ENCODE assay signal across 8 mouse cellular contexts in genomic region chr14:62331457-62331856, GRCm38 (mm10). TPM values are rescaled to one million over a fixed set of nuclear protein-coding genes. Genes with fewer than 3 reads are reported as not detected.
DNase-seq lines count a peak whose midpoint lies in the region; ATAC-seq and TF ChIP-seq lines count a peak whose summit lies in the region.

No protein-coding gene starts in this region.

- WGBS in kidney, embryonic 14.5 days: 18% methylated on average over 6 of the region's 6 CpGs
- WGBS in hindbrain, embryonic 16.5 days: 14% methylated on average over 6 of the region's 6 CpGs

- H3K4me2 ChIP-seq in kidney, embryonic 14.5 days (replicated peaks; ENCODE audit: low read depth, low read length): peak overlapping the region; percentile 81
- peak overlapping the region; percentile 73 for H3K4me2 ChIP-seq in hindbrain, embryonic 16.5 days (ENCODE audit: low read length)
- peak overlapping the region; percentile 82 for H3K4me2 ChIP-seq in myocyte (ENCODE audit: low read depth)

- no peak for TF ChIP-seq POLR2A in myocyte (IDR thresholded peaks at IDR 0.05; ENCODE audit: insufficient read length, low read depth)

- H3K4me1 ChIP-seq in kidney, embryonic 14.5 days (ENCODE audit: control insufficient read depth, insufficient read depth, low read length): peaks cover 12% of the 10 kb centered on the region; the same call in 1 of the 2 replicates
- no peaks in the 10 kb centered on the region for H3K4me1 ChIP-seq in brown adipose tissue, adult 24 weeks (ENCODE audit: control insufficient read depth, insufficient read depth, insufficient read length, low read length)
- peaks cover 13% of the 10 kb centered on the region for H3K4me1 ChIP-seq in hindbrain, embryonic 16.5 days (ENCODE audit: control insufficient read depth, insufficient read depth, low read depth, low read length)

- peaks cover 10% of the 10 kb centered on the region for H3K79me2 ChIP-seq in myocyte (ENCODE audit: control insufficient read depth, insufficient read depth)

- H3K36me3 ChIP-seq in kidney, embryonic 14.5 days (ENCODE audit: control insufficient read depth, insufficient read depth, low read length): no peaks in the 10 kb centered on the region
- H3K36me3 ChIP-seq in hindbrain, embryonic 16.5 days (ENCODE audit: control insufficient read depth, insufficient read depth, low read length): no peaks in the 10 kb centered on the region
- H3K36me3 ChIP-seq in myocyte (ENCODE audit: control insufficient read depth, insufficient read depth): no peaks in the 10 kb centered on the region

- ATAC-seq in kidney, embryonic 14.5 days (ENCODE audit: low FRiP score, low TSS enrichment): no peak
- no peak for ATAC-seq in hindbrain, embryonic 16.5 days

- H3ac ChIP-seq in myocyte (ENCODE audit: control insufficient read depth, insufficient read length): peak overlapping the region; percentile 44

- peak overlapping the region; percentile 77 for H3K4me3 ChIP-seq in kidney, embryonic 14.5 days (ENCODE audit: low read length)
- H3K4me3 ChIP-seq in brown adipose tissue, adult 24 weeks (ENCODE audit: insufficient read depth, low read depth, low read length): peak overlapping the region; percentile 98
- peak overlapping the region; percentile 78 for H3K4me3 ChIP-seq in hindbrain, embryonic 16.5 days (ENCODE audit: low read length)
- peak overlapping the region; percentile 48 for H3K4me3 ChIP-seq in myocyte

- no peak for DNase-seq in kidney, adult 9 months
- no peak for DNase-seq in Muller cell, postnatal 12 days (ENCODE audit: inconsistent ontology term)
- no peak for DNase-seq in cerebellum, postnatal 36 days
- DNase-seq in layer of hippocampus, postnatal 14 days (ENCODE audit: low spot score in 2 of 2): no peak

- H3K9ac ChIP-seq in kidney, embryonic 14.5 days (ENCODE audit: low read depth, low read length): peak overlapping the region; percentile 84; the same call in 1 of the 2 replicates
- no peak overlapping the region for H3K9ac ChIP-seq in hindbrain, embryonic 16.5 days (ENCODE audit: low read depth, low read length)

- no peaks in the 10 kb centered on the region for H3K9me3 ChIP-seq in kidney, embryonic 14.5 days (ENCODE audit: control insufficient read depth, low read length)
- no peaks in the 10 kb centered on the region for H3K9me3 ChIP-seq in hindbrain, embryonic 16.5 days (ENCODE audit: control insufficient read depth, low read length)

- no peaks in the 10 kb centered on the region for H3K27me3 ChIP-seq in kidney, embryonic 14.5 days (ENCODE audit: control insufficient read depth, insufficient read depth, low read length)
- no peaks in the 10 kb centered on the region for H3K27me3 ChIP-seq in hindbrain, embryonic 16.5 days (replicated peaks; ENCODE audit: control insufficient read depth, insufficient read depth, low read length)
- H3K27me3 ChIP-seq in myocyte (ENCODE audit: control insufficient read depth, insufficient read depth, insufficient read length): no peaks in the 10 kb centered on the region

- H3K27ac ChIP-seq in kidney, embryonic 14.5 days (ENCODE audit: low read depth, low read length): no peak overlapping the region
- no peak overlapping the region for H3K27ac ChIP-seq in brown adipose tissue, adult 24 weeks (replicated peaks; ENCODE audit: low read depth, low read length)
- H3K27ac ChIP-seq in hindbrain, embryonic 16.5 days (ENCODE audit: low read depth, low read length): no peak overlapping the region

TF ChIP-seq in myocyte, 11 proteins besides CTCF, POLR2A, EP300 and RAD21:
- TF ChIP-seq POLR2AphosphoS2 (IDR thresholded peaks at IDR 0.05; ENCODE audit: insufficient read length, low read depth) (no peak), CEBPB (IDR thresholded peaks at IDR 0.05; ENCODE audit: insufficient read depth, poor library complexity, severe bottlenecking) (no peak), E2F4 (IDR thresholded peaks at IDR 0.05; ENCODE audit: insufficient read depth) (no peak), MAX (IDR thresholded peaks at IDR 0.05; ENCODE audit: low read depth) (no peak), MYOG (IDR thresholded peaks at IDR 0.05; ENCODE audit: control insufficient read depth in 1 of 3, insufficient read depth in 1 of 3, insufficient read length in 2 of 3, low read depth in 2 of 3) (no peak), TCF3 (IDR thresholded peaks at IDR 0.05; ENCODE audit: insufficient read length, low read depth) (no peak), SRF (IDR thresholded peaks at IDR 0.05; ENCODE audit: control insufficient read depth, insufficient read length, low read depth) (no peak), USF1 (IDR thresholded peaks at IDR 0.05; ENCODE audit: low read depth) (no peak), MYOD1 (IDR thresholded peaks at IDR 0.05; ENCODE audit: control insufficient read depth in 1 of 3, insufficient read length in 2 of 3, low read depth in 2 of 3) (no peak), TCF12 (IDR thresholded peaks at IDR 0.05; ENCODE audit: insufficient read depth, poor library complexity, severe bottlenecking) (no peak), REST (IDR thresholded peaks at IDR 0.05; ENCODE audit: insufficient read depth, insufficient read length) (no peak)

RNA-seq across cellular contexts. Expression of gene Dleu7, which starts 38.6 kb away (rescaled TPM):
- polyA plus RNA-seq in kidney, embryonic 14.5 days (2014; fragmentation: Nextera tagmentation; extraction: Ambion mirVana): 4.8 and 5.7 TPM in 2 replicates
- not detected in 2 replicates for polyA plus RNA-seq in brown adipose tissue, adult 24 weeks (2012; ENCODE audit: insufficient read depth, insufficient read length, missing spikeins)
- polyA plus RNA-seq in hindbrain, embryonic 16.5 days (2015; fragmentation: Nextera tagmentation; extraction: Ambion mirVana): 15.0 and 21.7 TPM in 2 replicates
- 0.25 TPM for polyA plus RNA-seq in myocyte (2012; fragmentation: generic; extraction: Trizol)
- 1 to 10 TPM; 4.7 to 6.4 TPM for total RNA-seq in layer of hippocampus, postnatal 14 days (2021)

RNA-seq across cellular contexts. Expression of gene Rnaseh2b, which starts 39.1 kb away (rescaled TPM):
- 69.3 and 82.5 TPM in 2 replicates for polyA plus RNA-seq in kidney, embryonic 14.5 days (2014; fragmentation: Nextera tagmentation; extraction: Ambion mirVana)
- polyA plus RNA-seq in brown adipose tissue, adult 24 weeks (2012; ENCODE audit: insufficient read depth, insufficient read length, missing spikeins): 7.2 and 17.2 TPM in 2 replicates
- polyA plus RNA-seq in hindbrain, embryonic 16.5 days (2015; fragmentation: Nextera tagmentation; extraction: Ambion mirVana): 28.1 and 28.9 TPM in 2 replicates
- polyA plus RNA-seq in myocyte (2012; fragmentation: generic; extraction: Trizol): 7.4 TPM
- total RNA-seq in layer of hippocampus, postnatal 14 days (2021): 10 to 100 TPM; 14.3 to 17.9 TPM

Comparison
In these comparisons a context has a peak if more than half of its experiments do, and no peak if none do; other contexts are left out.
1. H3K4me3 ChIP-seq: peak in every context shown above with its lines; median percentile 98 in brown adipose tissue, adult 24 weeks; 78 in hindbrain, embryonic 16.5 days; 77 in kidney, embryonic 14.5 days; 48 in myocyte.